Mouse (Mus musculus): ENCODE data around the gene Ska3.
"Not testable (repeated sequence)": the region's sequence is repeated elsewhere in the genome, so short reads cannot be mapped to it uniquely, and the experiment has no call there.

Ska3 gene

GRCm38 (mm10) chr14:57825788-57826751, at the start of gene Ska3, which contains the start of gene Mrpl57:
Ska3 (minus strand) TSS chr14:57826185.
Mrpl57 (plus strand) TSS chr14:57826234.
- peak; percentile 91 to 92 for DNase-seq (ENCODE audit: low spot score in 2 of 2)

- no peak for DNase-seq (ENCODE audit: low spot score in 2 of 2)
Measured at GRCm38 (mm10) chr14:57866676-57867276, 40.8 kb upstream of the Ska3 start.

- no peak for DNase-seq (ENCODE audit: low spot score in 2 of 2)
Measured at GRCm38 (mm10) chr14:57865256-57865655, 39.3 kb upstream of the Ska3 start.

GRCm38 (mm10) chr14:57863129-57863528, 37.1 kb upstream of the Ska3 start:
- no peak for DNase-seq (ENCODE audit: low spot score in 2 of 2)

- no peak for DNase-seq (ENCODE audit: low spot score in 2 of 2)
Measured at GRCm38 (mm10) chr14:57861987-57862412, 36.0 kb upstream of the Ska3 start.

- no peak for DNase-seq (ENCODE audit: low spot score in 2 of 2)
Measured at GRCm38 (mm10) chr14:57859520-57859919, 33.5 kb upstream of the Ska3 start.

- no peak for DNase-seq (ENCODE audit: low spot score in 2 of 2)
Measured at GRCm38 (mm10) chr14:57858601-57859000, 32.6 kb upstream of the Ska3 start.

GRCm38 (mm10) chr14:57856037-57856436, 30.1 kb upstream of the Ska3 start:
- DNase-seq (ENCODE audit: low spot score in 2 of 2) = not testable (repeated sequence)

- no peak for DNase-seq (ENCODE audit: low spot score in 2 of 2)
Measured at GRCm38 (mm10) chr14:57852961-57853360, 27.0 kb upstream of the Ska3 start.

- no peak for DNase-seq (ENCODE audit: low spot score in 2 of 2)
Measured at GRCm38 (mm10) chr14:57850330-57850729, 24.3 kb upstream of the Ska3 start.

- no peak for DNase-seq (ENCODE audit: low spot score in 2 of 2)
Measured at GRCm38 (mm10) chr14:57848646-57849045, 22.7 kb upstream of the Ska3 start.

GRCm38 (mm10) chr14:57848061-57848460, 22.1 kb upstream of the Ska3 start:
- DNase-seq (ENCODE audit: low spot score in 2 of 2) = not testable (repeated sequence)

- no peak for DNase-seq (ENCODE audit: low spot score in 2 of 2)
Measured at GRCm38 (mm10) chr14:57844535-57844934, 18.6 kb upstream of the Ska3 start.

GRCm38 (mm10) chr14:57835157-57835556, 9.2 kb upstream of the Ska3 start:
- DNase-seq (ENCODE audit: low spot score in 2 of 2) = no peak

- no peak for DNase-seq (ENCODE audit: low spot score in 2 of 2)
Measured at GRCm38 (mm10) chr14:57833526-57833925, 7.5 kb upstream of the Ska3 start.

GRCm38 (mm10) chr14:57827284-57827683, 1.3 kb upstream of the Ska3 start:
- DNase-seq (ENCODE audit: low spot score in 2 of 2) = no peak

GRCm38 (mm10) chr14:57820839-57821238, 5.1 kb downstream of the Ska3 start:
- DNase-seq (ENCODE audit: low spot score in 2 of 2) = no peak

- DNase-seq (ENCODE audit: low spot score in 2 of 2) = peak in 1 of 2 experiments; percentile 24
Measured at GRCm38 (mm10) chr14:57811844-57812243, 14.1 kb downstream of the Ska3 start.

GRCm38 (mm10) chr14:57810886-57811285, 15.1 kb downstream of the Ska3 start:
- no peak for DNase-seq (ENCODE audit: low spot score in 2 of 2)

GRCm38 (mm10) chr14:57808558-57808957, 17.4 kb downstream of the Ska3 start:
- DNase-seq (ENCODE audit: low spot score in 2 of 2) = no peak

GRCm38 (mm10) chr14:57803731-57804130, 22.3 kb downstream of the Ska3 start:
- no peak for DNase-seq (ENCODE audit: low spot score in 2 of 2)

- DNase-seq (ENCODE audit: low spot score in 2 of 2) = peak; percentile 96 to 98
Measured at GRCm38 (mm10) chr14:57797991-57798931, 27.7 kb downstream of the Ska3 start, which contains the start of gene Sap18. Sap18 (plus strand) TSS chr14:57798180.

Measured in frontal cortex, postnatal 36 days (tissue).